Mouse (Mus musculus) intestine, embryonic 16.5 days (tissue): ENCODE measurements at regions not wholly inside any gene's neighbourhood (a gene's known extent, or its start where the extent isn't known, plus 50 kb on each side); places are given as distances from the start of the nearest gene placed in this dataset.
"Not testable (repeated sequence)": the region's sequence is repeated elsewhere in the genome, so short reads cannot be mapped to it uniquely, and the experiment has no call there.

Source experiments
- ATAC-seq: fragments of 200-750 bp; cut with Nextera tagmentation; 2 replicates; pipeline ENCODE4 v1.8.0; 2017; ENCODE audit warnings: moderate TSS enrichment, moderate library complexity
- H3K27ac ChIP-seq: fragments of 300-500 bp; sonication (generic); 2 replicates; pipeline ENCODE4 v1.5.1; 2014; ENCODE audit warnings: mild to moderate bottlenecking, low read length
- H3K27me3 ChIP-seq: fragments of 300-500 bp; sonication (generic); replicated peaks from 2 replicates; pipeline ENCODE4 v1.6.1; 2014; ENCODE audit warnings: low read length, control low read depth, mixed read lengths; ENCODE audit not compliant: control insufficient read depth, insufficient read depth
- H3K36me3 ChIP-seq: fragments of 300-500 bp; sonication (generic); 2 replicates; pipeline ENCODE4 v1.6.1; 2014; ENCODE audit warnings: low read length, control low read depth; ENCODE audit not compliant: control insufficient read depth, insufficient read depth
- H3K4me1 ChIP-seq: fragments of 300-500 bp; sonication (generic); 2 replicates; pipeline ENCODE4 v1.6.1; 2014; ENCODE audit warnings: low read length, control low read depth, mixed read lengths; ENCODE audit not compliant: control insufficient read depth, insufficient read depth
- H3K4me2 ChIP-seq: fragments of 300-500 bp; sonication (generic); 2 replicates; pipeline ENCODE4 v1.6.1; 2014; ENCODE audit warnings: low read depth, low read length, control low read depth
- H3K4me3 ChIP-seq: fragments of 300-500 bp; sonication (generic); 2 replicates; pipeline ENCODE4 v1.5.1; 2014; ENCODE audit warnings: mild to moderate bottlenecking, low read length
- H3K9ac ChIP-seq: fragments of 300-500 bp; sonication (generic); 2 replicates; pipeline ENCODE4 v1.6.1; 2014; ENCODE audit warnings: low read depth, low read length
- H3K9me3 ChIP-seq: fragments of 300-500 bp; sonication (generic); 2 replicates; pipeline ENCODE4 v1.6.1; 2016; ENCODE audit warnings: low read length, control low read depth; ENCODE audit not compliant: control insufficient read depth
- WGBS: fragments of 180-500 bp; shearing (Covaris S2); extraction: QIAGEN DNeasy Blood & Tissue Kit; methylation state at CpG from one replicate; pipeline ENCODE4 v1.1.7; 2014; 5-methylcytosine and 5-hydroxymethylcytosine counted together

GRCm38 (mm10) chr2:135525779-135526178 is 133.0 kb upstream of the Plcb4 start:
- Histone ChIP-seq H3K4me2 (no peak overlapping the region), H3K4me1 (no peaks in the 10 kb centered on the region), H3K36me3 (no peaks in the 10 kb centered on the region), H3K27ac (no peak overlapping the region), H3K4me3 (no peak overlapping the region), H3K27me3 (no peaks in the 10 kb centered on the region), H3K9ac (no peak overlapping the region), H3K9me3 (no peaks in the 10 kb centered on the region)
- ATAC-seq, result no peak
- WGBS, result 94% methylated on average over 1 of the region's 1 CpGs

DNA sequence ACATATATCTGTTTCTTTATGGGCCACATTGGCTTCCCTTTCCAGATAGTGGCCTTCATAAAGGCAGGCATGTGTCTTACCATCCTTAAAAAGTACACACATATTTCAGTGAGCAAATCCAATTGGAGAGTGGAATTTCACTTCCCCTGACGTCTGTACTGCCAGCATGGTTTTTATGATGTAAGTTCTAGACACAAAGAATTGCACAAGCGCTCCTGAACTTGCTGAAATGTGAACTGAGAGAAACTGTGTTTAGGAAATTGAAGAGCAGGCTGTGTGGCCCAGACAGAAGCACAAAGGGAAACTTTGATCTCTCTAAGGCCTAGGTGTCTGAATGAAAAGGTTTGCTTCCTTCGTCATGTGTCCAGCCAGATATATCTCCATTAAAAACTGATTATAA is 129.2 kb upstream of the Plcb4 start:
- 70% methylated on average over 3 of the region's 3 CpGs for WGBS
- H3K4me2 ChIP-seq, result no peak overlapping the region
- H3K27me3 ChIP-seq, result no peaks in the 10 kb centered on the region
- H3K27ac ChIP-seq, result no peak overlapping the region
- H3K9ac ChIP-seq, result no peak overlapping the region
- no peak for ATAC-seq
- H3K36me3 ChIP-seq, result no peaks in the 10 kb centered on the region
- no peaks in the 10 kb centered on the region for H3K9me3 ChIP-seq
- H3K4me3 ChIP-seq, result no peak overlapping the region
- H3K4me1 ChIP-seq, result no peaks in the 10 kb centered on the region

DNA sequence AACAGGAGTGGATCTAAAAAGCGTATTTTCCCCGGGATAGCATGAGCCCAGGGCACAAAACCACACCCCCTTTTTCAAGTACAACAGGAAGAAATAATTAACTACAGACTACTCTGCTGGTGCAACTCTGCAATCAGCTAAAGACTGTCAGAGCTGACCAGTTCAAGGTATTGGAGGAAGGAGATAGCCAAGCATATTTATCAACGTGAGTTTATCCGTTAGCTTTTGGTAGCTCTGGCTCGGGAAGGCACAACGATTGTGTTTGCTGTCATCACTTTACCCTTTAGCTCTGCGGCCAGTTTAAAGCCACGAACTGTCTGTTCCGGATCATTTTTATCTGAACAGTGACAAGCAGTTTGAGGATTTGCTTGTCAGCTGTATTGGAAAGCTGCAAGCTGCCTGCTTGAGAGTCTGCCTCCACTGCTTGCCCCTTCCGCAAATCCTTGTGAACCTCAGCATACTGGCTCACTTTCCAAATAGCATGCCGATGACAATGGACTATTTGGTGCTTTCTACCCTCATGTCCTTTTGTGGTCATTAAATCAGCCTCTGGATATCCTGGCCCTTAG is 122.4 kb upstream of the Plcb4 start:
- no peak overlapping the region; the same call in 1 of the 2 replicates for H3K4me3 ChIP-seq
- no peak overlapping the region for H3K27ac ChIP-seq
- H3K9me3 ChIP-seq, result no peaks in the 10 kb centered on the region
- H3K27me3 ChIP-seq, result no peaks in the 10 kb centered on the region
- peak overlapping the region; percentile 14; the same call in 1 of the 2 replicates for H3K4me2 ChIP-seq
- 34% methylated on average over 11 of the region's 11 CpGs for WGBS
- no peak overlapping the region for H3K9ac ChIP-seq
- no peaks in the 10 kb centered on the region for H3K4me1 ChIP-seq
- no peaks in the 10 kb centered on the region for H3K36me3 ChIP-seq
- peak; percentile 82 for ATAC-seq

DNA sequence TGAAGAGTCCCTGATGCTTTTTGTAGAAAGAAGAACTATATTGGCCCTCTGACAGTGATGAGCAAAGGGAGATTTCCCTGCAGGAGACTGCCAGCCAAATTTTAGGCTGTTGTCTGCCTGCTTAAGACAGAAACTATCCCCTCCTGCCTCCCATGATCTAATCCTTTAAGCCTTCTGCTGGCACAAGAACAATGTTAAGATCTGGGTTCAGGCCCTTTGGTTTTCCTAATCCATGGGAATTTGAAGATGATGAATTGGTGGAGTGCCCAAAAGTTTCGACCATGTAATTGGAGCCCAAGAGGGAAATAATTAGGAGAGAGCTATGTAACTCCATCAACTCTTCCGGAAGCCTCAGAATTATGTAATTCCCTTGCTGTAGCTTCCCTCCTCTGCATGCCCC is 120.8 kb upstream of the Plcb4 start:
- no peak overlapping the region for H3K4me3 ChIP-seq
- no peak overlapping the region for H3K4me2 ChIP-seq
- H3K27ac ChIP-seq, result no peak overlapping the region
- no peaks in the 10 kb centered on the region for H3K4me1 ChIP-seq
- 62% methylated on average over 2 of the region's 2 CpGs for WGBS
- no peaks in the 10 kb centered on the region for H3K27me3 ChIP-seq
- ATAC-seq, result no peak
- H3K36me3 ChIP-seq, result no peaks in the 10 kb centered on the region
- no peaks in the 10 kb centered on the region for H3K9me3 ChIP-seq
- H3K9ac ChIP-seq, result no peak overlapping the region

DNA sequence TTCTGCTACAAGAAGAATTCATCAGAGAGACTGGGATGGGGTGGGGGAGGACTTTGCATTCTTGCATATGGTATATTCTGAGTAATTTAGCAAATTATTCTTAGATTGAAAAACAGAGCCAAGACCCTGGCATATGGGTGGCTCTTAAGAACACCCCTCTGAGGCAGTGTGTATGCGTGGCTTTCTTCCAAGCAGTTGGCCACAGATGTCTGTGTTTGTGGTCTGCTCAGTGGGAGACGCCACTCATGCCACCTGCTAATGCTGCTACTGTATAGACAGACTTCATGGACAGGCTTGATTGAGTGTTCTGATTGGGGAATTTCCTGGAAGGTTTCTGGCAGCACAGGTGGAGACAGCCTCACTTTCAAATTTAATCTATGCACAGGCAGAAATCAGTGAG is 117.8 kb upstream of the Plcb4 start:
- no peak overlapping the region for H3K27ac ChIP-seq
- no peak for ATAC-seq
- H3K27me3 ChIP-seq, result no peaks in the 10 kb centered on the region

GRCm38 (mm10) chr2:135541930-135542329 is 116.9 kb upstream of the Plcb4 start:
- Histone ChIP-seq H3K4me2 (no peak overlapping the region), H3K4me1 (no peaks in the 10 kb centered on the region), H3K9me3 (no peaks in the 10 kb centered on the region), H3K4me3 (no peak overlapping the region), H3K27me3 (no peaks in the 10 kb centered on the region), H3K27ac (no peak overlapping the region), H3K36me3 (no peaks in the 10 kb centered on the region), H3K9ac (no peak overlapping the region)
- no peak for ATAC-seq

More for the DNA sequence above, 117.8 kb upstream of the Plcb4 start:
- Histone ChIP-seq H3K4me1 (no peaks in the 10 kb centered on the region), H3K9ac (no peak overlapping the region), H3K4me2 (no peak overlapping the region), H3K36me3 (no peaks in the 10 kb centered on the region), H3K4me3 (no peak overlapping the region), H3K9me3 (no peaks in the 10 kb centered on the region)
- WGBS, result 73% methylated on average over 2 of the region's 2 CpGs

DNA sequence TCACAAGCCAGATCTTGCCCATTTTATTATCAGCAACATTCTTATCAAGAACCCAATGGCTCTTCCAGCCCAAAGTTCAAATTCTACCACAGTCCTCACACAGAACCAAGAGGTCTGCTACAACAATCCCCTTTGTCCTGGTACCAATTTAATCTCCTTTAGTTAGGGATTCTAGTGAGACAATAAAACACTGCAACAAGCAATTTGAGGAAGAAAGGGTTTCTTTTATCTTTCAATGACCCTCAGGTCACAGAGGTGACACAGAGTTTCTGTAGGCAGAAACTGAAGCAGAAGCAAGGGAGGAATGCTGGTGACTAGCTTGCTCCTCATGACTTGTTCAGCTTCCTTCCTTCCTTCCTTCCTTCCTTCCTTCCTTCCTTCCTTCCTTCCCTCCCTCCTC is 113.9 kb upstream of the Plcb4 start:
- Histone ChIP-seq H3K9ac (no peak overlapping the region), H3K27me3 (no peaks in the 10 kb centered on the region), H3K27ac (no peak overlapping the region), H3K9me3 (no peaks in the 10 kb centered on the region), H3K4me1 (no peaks in the 10 kb centered on the region), H3K4me2 (no peak overlapping the region), H3K36me3 (no peaks in the 10 kb centered on the region), H3K4me3 (no peak overlapping the region)
- ATAC-seq, result no peak

- Histone ChIP-seq H3K27me3 (no peaks in the 10 kb centered on the region), H3K4me3 (no peak overlapping the region), H3K9me3 (no peaks in the 10 kb centered on the region), H3K27ac (no peak overlapping the region), H3K36me3 (no peaks in the 10 kb centered on the region), H3K9ac (no peak overlapping the region), H3K4me1 (no peaks in the 10 kb centered on the region), H3K4me2 (no peak overlapping the region)
- 83% methylated on average over 3 of the region's 3 CpGs for WGBS
- ATAC-seq, result no peak
Measured at GRCm38 (mm10) chr2:135547966-135548365, 110.8 kb upstream of the Plcb4 start.

- Histone ChIP-seq H3K9me3 (no peaks in the 10 kb centered on the region), H3K27ac (no peak overlapping the region), H3K4me1 (no peaks in the 10 kb centered on the region), H3K27me3 (no peaks in the 10 kb centered on the region), H3K4me2 (no peak overlapping the region), H3K4me3 (no peak overlapping the region), H3K36me3 (no peaks in the 10 kb centered on the region), H3K9ac (no peak overlapping the region)
- no peak for ATAC-seq
- 57% methylated on average over 3 of the region's 3 CpGs for WGBS
Measured at GRCm38 (mm10) chr2:135553031-135553430, 105.8 kb upstream of the Plcb4 start.

GRCm38 (mm10) chr2:135558026-135558425 is 100.8 kb upstream of the Plcb4 start:
- 88% methylated on average over 8 of the region's 8 CpGs for WGBS
- not testable (repeated sequence) for H3K4me2 ChIP-seq, H3K4me3 ChIP-seq, H3K4me1 ChIP-seq, ATAC-seq, H3K9me3 ChIP-seq, H3K27me3 ChIP-seq, H3K36me3 ChIP-seq, H3K9ac ChIP-seq, H3K27ac ChIP-seq
